Mouse (Mus musculus): ENCODE results near the gene Egflam. TPM values are rescaled to one million over a fixed set of nuclear protein-coding genes. Genes with fewer than 3 reads are reported as not detected.

Egflam gene
- total RNA-seq, 2 experiments from 2014 or later, result 1.9 to 2.6 TPM

GRCm38 (mm10) chr15:7173346-7173745 is 224.8 kb downstream of the Egflam start:
- DNase-seq, result no peak

- no peak for DNase-seq
These were observed 225.3 kb downstream of the Egflam start for GRCm38 (mm10) chr15:7172875-7173274.

GRCm38 (mm10) chr15:7167906-7168532 is 230.2 kb downstream of the Egflam start:
- no peak for DNase-seq

GRCm38 (mm10) chr15:7167238-7167905 is 230.8 kb downstream of the Egflam start:
- no peak for DNase-seq

- DNase-seq, result no peak
These were observed 231.5 kb downstream of the Egflam start for GRCm38 (mm10) chr15:7166735-7167134.

GRCm38 (mm10) chr15:7163851-7164250 is 234.3 kb downstream of the Egflam start:
- DNase-seq, result no peak

GRCm38 (mm10) chr15:7160321-7160720 is 237.9 kb downstream of the Egflam start:
- no peak for DNase-seq

- no peak for DNase-seq
These were observed 238.3 kb downstream of the Egflam start for GRCm38 (mm10) chr15:7159869-7160268.

- no peak for DNase-seq
These were observed 240.5 kb downstream of the Egflam start for GRCm38 (mm10) chr15:7157658-7158057.

Measured in layer of hippocampus, postnatal 36 days (tissue).